Mouse (Mus musculus): Measurements from ENCODE around the gene Cited4. TPM values are rescaled to one million over a fixed set of nuclear protein-coding genes. Genes with fewer than 3 reads are reported as not detected.

The Cited4 gene
- polyA plus RNA-seq (2015; fragmentation: Nextera tagmentation; extraction: Ambion mirVana), result 1.2 and 2.4 TPM in 2 replicates

GRCm38 (mm10) chr4:120666358-120667024, at the start of gene Cited4:
TSS of gene Cited4 (plus strand) at chr4:120666572.
- Histone ChIP-seq H3K27ac (ENCODE audit: low read depth, low read length) (no peak within 1 kb of the TSS), H3K36me3 (ENCODE audit: control insufficient read depth, insufficient read depth, low read length) (no peaks in the 10 kb centered on the region), H3K4me1 (ENCODE audit: control insufficient read depth, insufficient read depth, low read depth, low read length) (peaks cover 8% of the 10 kb centered on the region), H3K4me3 (ENCODE audit: low read length) (peak within 1 kb of the TSS; percentile 61), H3K9me3 (ENCODE audit: control insufficient read depth, low read length) (no peaks in the 10 kb centered on the region), H3K4me2 (ENCODE audit: low read length) (peak within 1 kb of the TSS; percentile 100), H3K9ac (ENCODE audit: low read depth, low read length) (peak within 1 kb of the TSS; percentile 69), H3K27me3 (replicated peaks; ENCODE audit: control insufficient read depth, insufficient read depth, low read length) (peaks cover 17% of the 10 kb centered on the region)
- under 1% methylated on average over 36 of the region's 50 CpGs for WGBS
- peak; percentile 91 for ATAC-seq

GRCm38 (mm10) chr4:120627728-120628127, 38.6 kb upstream of the Cited4 start:
- 92% methylated on average over 6 of the region's 6 CpGs for WGBS
- Histone ChIP-seq H3K27ac (ENCODE audit: low read depth, low read length) (no peak overlapping the region), H3K27me3 (replicated peaks; ENCODE audit: control insufficient read depth, insufficient read depth, low read length) (no peaks in the 10 kb centered on the region), H3K9ac (ENCODE audit: low read depth, low read length) (no peak overlapping the region), H3K4me1 (ENCODE audit: control insufficient read depth, insufficient read depth, low read depth, low read length) (no peaks in the 10 kb centered on the region), H3K36me3 (ENCODE audit: control insufficient read depth, insufficient read depth, low read length) (no peaks in the 10 kb centered on the region), H3K9me3 (ENCODE audit: control insufficient read depth, low read length) (no peaks in the 10 kb centered on the region), H3K4me2 (ENCODE audit: low read length) (no peak overlapping the region), H3K4me3 (ENCODE audit: low read length) (no peak overlapping the region)
- ATAC-seq, result no peak

- Histone ChIP-seq H3K27me3 (replicated peaks; ENCODE audit: control insufficient read depth, insufficient read depth, low read length) (no peaks in the 10 kb centered on the region), H3K36me3 (ENCODE audit: control insufficient read depth, insufficient read depth, low read length) (no peaks in the 10 kb centered on the region), H3K9me3 (ENCODE audit: control insufficient read depth, low read length) (no peaks in the 10 kb centered on the region), H3K4me1 (ENCODE audit: control insufficient read depth, insufficient read depth, low read depth, low read length) (no peaks in the 10 kb centered on the region), H3K9ac (ENCODE audit: low read depth, low read length) (no peak overlapping the region), H3K4me3 (ENCODE audit: low read length) (no peak overlapping the region), H3K4me2 (ENCODE audit: low read length) (no peak overlapping the region), H3K27ac (ENCODE audit: low read depth, low read length) (no peak overlapping the region)
- 79% methylated on average over 8 of the region's 8 CpGs for WGBS
- no peak for ATAC-seq
Measured at GRCm38 (mm10) chr4:120630218-120630931, 36.0 kb upstream of the Cited4 start.

- Histone ChIP-seq H3K4me2 (ENCODE audit: low read length) (no peak overlapping the region), H3K9ac (ENCODE audit: low read depth, low read length) (no peak overlapping the region), H3K4me3 (ENCODE audit: low read length) (no peak overlapping the region), H3K36me3 (ENCODE audit: control insufficient read depth, insufficient read depth, low read length) (no peaks in the 10 kb centered on the region), H3K27me3 (replicated peaks; ENCODE audit: control insufficient read depth, insufficient read depth, low read length) (no peaks in the 10 kb centered on the region), H3K9me3 (ENCODE audit: control insufficient read depth, low read length) (no peaks in the 10 kb centered on the region), H3K4me1 (ENCODE audit: control insufficient read depth, insufficient read depth, low read depth, low read length) (no peaks in the 10 kb centered on the region), H3K27ac (ENCODE audit: low read depth, low read length) (no peak overlapping the region)
- no peak for ATAC-seq
- 78% methylated on average over 6 of the region's 6 CpGs for WGBS
Measured at GRCm38 (mm10) chr4:120631828-120632227, 34.5 kb upstream of the Cited4 start.

- Histone ChIP-seq H3K36me3 (ENCODE audit: control insufficient read depth, insufficient read depth, low read length) (no peaks in the 10 kb centered on the region), H3K4me2 (ENCODE audit: low read length) (no peak overlapping the region), H3K9ac (ENCODE audit: low read depth, low read length) (no peak overlapping the region), H3K9me3 (ENCODE audit: control insufficient read depth, low read length) (no peaks in the 10 kb centered on the region), H3K4me1 (ENCODE audit: control insufficient read depth, insufficient read depth, low read depth, low read length) (no peaks in the 10 kb centered on the region), H3K4me3 (ENCODE audit: low read length) (no peak overlapping the region), H3K27ac (ENCODE audit: low read depth, low read length) (no peak overlapping the region), H3K27me3 (replicated peaks; ENCODE audit: control insufficient read depth, insufficient read depth, low read length) (no peaks in the 10 kb centered on the region)
- ATAC-seq, result no peak
- 77% methylated on average over 2 of the region's 2 CpGs for WGBS
Measured at GRCm38 (mm10) chr4:120635351-120635750, 31.0 kb upstream of the Cited4 start.

GRCm38 (mm10) chr4:120641946-120642345, 24.4 kb upstream of the Cited4 start:
- Histone ChIP-seq H3K36me3 (ENCODE audit: control insufficient read depth, insufficient read depth, low read length) (no peaks in the 10 kb centered on the region), H3K27me3 (replicated peaks; ENCODE audit: control insufficient read depth, insufficient read depth, low read length) (no peaks in the 10 kb centered on the region), H3K4me1 (ENCODE audit: control insufficient read depth, insufficient read depth, low read depth, low read length) (no peaks in the 10 kb centered on the region), H3K9ac (ENCODE audit: low read depth, low read length) (no peak overlapping the region), H3K4me3 (ENCODE audit: low read length) (no peak overlapping the region), H3K9me3 (ENCODE audit: control insufficient read depth, low read length) (no peaks in the 10 kb centered on the region), H3K27ac (ENCODE audit: low read depth, low read length) (no peak overlapping the region), H3K4me2 (ENCODE audit: low read length) (no peak overlapping the region)
- ATAC-seq, result no peak
- 90% methylated on average over 6 of the region's 6 CpGs for WGBS

- no peaks in the 10 kb centered on the region for H3K27me3 ChIP-seq (replicated peaks; ENCODE audit: control insufficient read depth, insufficient read depth, low read length)
- H3K4me2 ChIP-seq (ENCODE audit: low read length), result no peak overlapping the region
- no peak overlapping the region for H3K9ac ChIP-seq (ENCODE audit: low read depth, low read length)
- H3K4me3 ChIP-seq (ENCODE audit: low read length), result no peak overlapping the region
- no peaks in the 10 kb centered on the region for H3K36me3 ChIP-seq (ENCODE audit: control insufficient read depth, insufficient read depth, low read length)
- WGBS, result 87% methylated on average over 3 of the region's 3 CpGs
- no peaks in the 10 kb centered on the region for H3K9me3 ChIP-seq (ENCODE audit: control insufficient read depth, low read length)
- no peak overlapping the region for H3K27ac ChIP-seq (ENCODE audit: low read depth, low read length)
- no peak for ATAC-seq
- no peaks in the 10 kb centered on the region for H3K4me1 ChIP-seq (ENCODE audit: control insufficient read depth, insufficient read depth, low read depth, low read length)
Measured at GRCm38 (mm10) chr4:120643899-120644298, 22.5 kb upstream of the Cited4 start.

GRCm38 (mm10) chr4:120649369-120650207, 16.8 kb upstream of the Cited4 start:
- Histone ChIP-seq H3K9ac (ENCODE audit: low read depth, low read length) (peak overlapping the region; percentile 76), H3K4me2 (ENCODE audit: low read length) (peak overlapping the region; percentile 98), H3K4me3 (ENCODE audit: low read length) (peak overlapping the region; percentile 60), H3K27ac (ENCODE audit: low read depth, low read length) (no peak overlapping the region), H3K9me3 (ENCODE audit: control insufficient read depth, low read length) (no peaks in the 10 kb centered on the region), H3K4me1 (ENCODE audit: control insufficient read depth, insufficient read depth, low read depth, low read length) (peaks cover 8% of the 10 kb centered on the region; the same call in 1 of the 2 replicates), H3K36me3 (ENCODE audit: control insufficient read depth, insufficient read depth, low read length) (no peaks in the 10 kb centered on the region), H3K27me3 (replicated peaks; ENCODE audit: control insufficient read depth, insufficient read depth, low read length) (no peaks in the 10 kb centered on the region)
- ATAC-seq, result peak; percentile 89
- 4% methylated on average over 50 of the region's 55 CpGs for WGBS

- Histone ChIP-seq H3K9me3 (ENCODE audit: control insufficient read depth, low read length) (no peaks in the 10 kb centered on the region), H3K36me3 (ENCODE audit: control insufficient read depth, insufficient read depth, low read length) (no peaks in the 10 kb centered on the region), H3K4me1 (ENCODE audit: control insufficient read depth, insufficient read depth, low read depth, low read length) (peaks cover 8% of the 10 kb centered on the region; the same call in 1 of the 2 replicates), H3K4me3 (ENCODE audit: low read length) (peak overlapping the region; percentile 60), H3K27me3 (replicated peaks; ENCODE audit: control insufficient read depth, insufficient read depth, low read length) (no peaks in the 10 kb centered on the region), H3K27ac (ENCODE audit: low read depth, low read length) (no peak overlapping the region), H3K9ac (ENCODE audit: low read depth, low read length) (peak overlapping the region; percentile 76), H3K4me2 (ENCODE audit: low read length) (peak overlapping the region; percentile 98)
- 25% methylated on average over 7 of the region's 7 CpGs for WGBS
- peak; percentile 30 for ATAC-seq
Measured at GRCm38 (mm10) chr4:120650208-120650592, 16.2 kb upstream of the Cited4 start.
